Mouse (Mus musculus): ENCODE data around the gene Ppia.
"Not testable (repeated sequence)": the region's sequence is repeated elsewhere in the genome, so short reads cannot be mapped to it uniquely, and the experiment has no call there.

Ppia gene

DNA sequence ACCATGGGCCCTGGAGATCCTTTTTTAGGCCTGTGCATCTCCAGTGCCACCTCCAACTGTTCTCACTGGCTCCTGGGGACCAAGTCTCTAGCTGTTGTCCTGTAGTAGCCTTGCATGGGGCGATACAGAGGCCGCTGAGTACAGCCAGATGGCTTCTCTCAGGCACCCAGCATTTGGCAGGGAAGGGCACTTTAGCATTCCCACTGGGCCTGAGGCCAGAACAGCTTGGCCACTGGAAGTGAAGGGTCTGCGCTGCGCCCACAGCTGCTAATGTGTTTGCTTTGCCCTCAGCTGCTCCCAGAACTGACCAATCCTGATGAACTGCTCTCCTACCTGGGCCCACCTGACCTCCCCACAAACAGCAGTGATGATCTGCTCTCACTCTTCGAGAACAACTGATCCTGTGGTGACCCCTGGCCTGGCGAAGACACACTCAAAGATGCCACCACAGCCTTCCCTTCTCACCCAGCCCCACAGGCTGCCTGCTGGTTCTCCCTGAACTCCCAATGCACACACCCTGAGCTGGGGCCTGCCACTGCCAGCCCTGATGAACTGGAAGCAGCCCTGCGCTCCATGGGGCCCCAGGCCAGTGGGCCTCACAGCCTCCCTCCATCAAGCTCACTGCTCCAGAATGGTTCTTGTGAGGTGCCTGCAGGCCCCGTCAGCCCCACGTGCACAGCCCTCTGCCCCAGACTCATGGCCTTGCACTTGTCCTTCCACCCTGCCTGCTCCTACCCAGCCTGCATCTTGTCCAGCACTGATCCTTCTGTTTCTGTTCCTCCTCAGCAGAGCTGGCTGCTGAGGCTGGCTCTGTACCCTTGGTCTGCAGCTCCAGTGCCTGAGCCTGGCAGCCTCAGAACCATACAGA is 10.3 kb upstream of the Ppia start:
- DNase-seq = no peak

DNA sequence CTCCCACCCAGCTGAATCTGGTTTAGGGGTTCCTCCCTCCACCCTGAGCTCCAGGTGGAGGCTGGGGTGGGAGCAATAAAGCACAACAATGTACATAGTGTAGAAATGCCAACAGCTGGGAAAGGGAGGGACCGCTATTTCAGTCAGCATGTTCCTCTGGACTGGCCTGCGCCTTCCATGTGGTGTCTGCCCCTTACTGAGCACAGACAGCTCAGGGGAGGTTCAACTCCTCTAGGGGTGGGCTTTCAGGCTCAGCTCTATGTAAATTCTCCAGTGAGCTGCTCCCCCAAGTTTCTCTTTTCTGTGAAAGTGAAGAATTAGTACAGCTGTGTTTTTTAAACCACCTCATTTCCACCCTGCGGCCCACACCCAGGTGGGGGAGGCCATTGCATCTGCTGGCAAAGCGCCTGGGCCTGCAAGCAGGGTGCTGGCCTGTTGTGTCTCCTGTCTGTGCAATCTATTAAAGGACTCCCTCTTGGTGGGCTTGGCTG is 9.6 kb upstream of the Ppia start:
- DNase-seq = peak; percentile 67

DNA sequence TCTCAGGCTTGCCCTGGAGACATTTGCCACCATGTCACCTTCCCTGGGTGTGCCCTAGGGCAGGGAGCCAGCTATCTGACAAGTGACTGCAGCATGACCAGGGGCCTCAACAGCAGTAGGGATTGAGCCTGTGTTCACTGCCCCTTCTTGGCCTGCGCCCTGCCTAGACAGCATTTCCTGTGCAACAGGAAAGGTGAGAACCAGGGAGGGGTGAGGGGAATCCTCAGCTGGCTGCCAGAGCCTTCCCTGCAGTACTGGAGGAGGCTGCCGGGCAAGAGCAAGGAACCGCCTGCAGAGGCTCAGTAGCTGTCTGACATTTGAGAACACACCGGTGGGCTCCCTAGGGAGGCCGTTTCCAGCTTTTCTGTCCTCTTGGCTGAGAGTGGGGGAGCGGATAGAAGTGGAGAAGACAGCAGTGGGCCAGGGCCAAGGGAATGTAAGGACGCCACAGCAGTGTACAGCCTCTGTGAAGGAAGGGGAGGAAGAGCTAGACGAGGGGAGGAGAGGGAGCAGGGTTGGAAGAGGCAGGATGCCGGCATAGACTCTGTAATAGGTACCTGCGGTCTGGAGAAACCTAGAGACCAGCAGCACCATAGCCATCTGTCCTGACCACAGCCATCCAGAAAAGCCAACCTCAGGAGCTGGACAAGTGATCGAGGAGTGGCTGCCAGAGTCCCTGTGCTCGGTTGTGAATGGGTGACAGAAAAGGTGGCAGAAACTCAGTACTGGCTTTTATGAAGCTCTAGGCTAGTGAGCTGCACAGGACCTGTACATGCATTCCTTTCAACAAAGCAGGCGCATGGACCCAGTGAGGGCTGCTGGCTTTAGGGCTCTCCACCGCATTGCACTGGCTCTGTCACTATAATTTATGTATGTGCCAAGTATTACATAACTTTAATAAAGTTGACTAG is 8.7 kb upstream of the Ppia start:
- DNase-seq = peak; percentile 81

DNA sequence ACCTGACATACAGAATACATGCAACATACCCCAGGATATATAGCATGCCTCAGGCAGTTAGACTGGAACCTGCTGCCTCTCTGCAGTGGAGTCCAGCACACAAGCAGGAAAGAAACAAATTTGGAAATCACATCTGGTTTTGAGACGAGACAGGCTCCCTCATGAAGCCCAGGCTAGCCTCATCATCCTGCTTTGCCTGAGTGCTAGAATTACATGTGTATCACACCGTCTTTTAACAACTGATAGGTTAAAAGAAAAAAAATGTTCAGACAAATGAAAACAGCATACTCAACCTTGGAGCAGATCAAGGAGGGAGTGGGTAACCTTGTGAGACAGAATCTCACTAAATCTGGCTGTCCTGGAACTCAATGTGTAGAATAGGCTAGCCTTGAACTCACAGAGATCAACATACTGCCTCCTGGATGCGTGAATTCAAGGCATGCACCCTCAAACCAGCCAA is 8.1 kb upstream of the Ppia start:
- DNase-seq = no peak

DNA sequence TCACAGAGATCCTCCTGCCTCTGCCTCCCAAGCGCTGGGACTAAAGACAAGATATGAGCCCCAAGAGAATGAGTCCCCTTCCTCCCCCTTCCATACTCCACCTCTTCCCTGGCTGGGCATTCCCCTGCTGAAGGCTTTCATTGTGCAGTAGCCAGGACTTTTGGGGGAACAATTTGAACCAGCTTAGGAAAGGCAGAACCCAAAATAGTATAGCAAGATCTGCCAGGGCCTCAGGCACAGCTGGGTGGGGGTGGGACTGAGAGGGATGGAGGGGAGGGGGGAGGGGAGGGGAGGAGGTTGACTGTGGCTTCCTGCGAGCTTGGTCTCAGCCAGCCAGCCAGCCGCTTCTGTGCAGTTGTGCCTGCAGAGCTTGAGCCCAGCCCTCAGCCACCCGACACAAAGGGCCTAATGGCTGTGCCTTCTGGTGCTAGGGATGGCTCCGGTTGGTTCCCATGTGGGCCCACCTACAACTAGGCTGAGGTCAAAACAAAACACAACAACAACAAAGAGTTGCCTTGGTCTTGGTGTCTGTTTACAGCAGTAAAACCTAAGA is 5.1 kb upstream of the Ppia start:
- DNase-seq = no peak

DNA sequence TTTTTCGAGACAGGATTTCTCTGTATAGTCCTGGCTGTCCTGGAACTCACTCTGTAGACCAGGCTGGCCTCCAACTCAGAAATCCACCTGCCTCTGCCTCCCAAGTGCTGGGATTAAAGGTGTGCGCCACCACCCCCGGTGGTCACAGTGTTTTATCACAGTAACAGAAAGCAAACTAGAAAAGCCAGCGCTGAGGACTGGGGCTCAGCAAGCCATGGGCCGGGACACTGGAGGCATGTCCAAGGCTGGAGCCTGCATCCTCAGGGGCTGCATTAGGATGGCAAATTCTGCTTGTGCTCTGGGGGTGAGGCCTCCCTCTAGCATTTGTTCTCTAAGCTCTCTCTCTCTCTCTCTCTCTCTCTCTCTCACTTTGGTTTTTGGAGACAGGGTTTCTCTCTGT is 4.5 kb upstream of the Ppia start:
- not testable (repeated sequence) for DNase-seq

DNA sequence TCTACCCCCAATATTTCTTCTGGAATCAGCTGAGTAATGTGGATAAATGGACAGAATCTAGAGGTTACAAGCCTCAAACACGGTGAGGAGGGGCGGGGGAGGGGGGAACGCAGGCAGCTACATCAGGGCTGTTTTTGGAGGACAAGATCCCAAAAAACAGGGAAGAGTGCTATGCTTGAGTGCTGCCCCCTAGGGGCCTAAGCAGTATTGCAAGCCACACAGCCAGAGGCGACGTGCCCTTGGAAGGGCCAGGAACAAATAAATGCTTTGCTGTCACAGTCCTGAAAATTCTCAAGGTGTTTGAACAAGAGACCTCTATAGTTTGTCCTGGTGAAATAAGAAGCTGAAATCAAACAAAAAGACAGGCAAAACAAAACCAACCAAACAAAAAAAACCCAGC is 3.6 kb upstream of the Ppia start:
- DNase-seq = peak; percentile 87

DNA sequence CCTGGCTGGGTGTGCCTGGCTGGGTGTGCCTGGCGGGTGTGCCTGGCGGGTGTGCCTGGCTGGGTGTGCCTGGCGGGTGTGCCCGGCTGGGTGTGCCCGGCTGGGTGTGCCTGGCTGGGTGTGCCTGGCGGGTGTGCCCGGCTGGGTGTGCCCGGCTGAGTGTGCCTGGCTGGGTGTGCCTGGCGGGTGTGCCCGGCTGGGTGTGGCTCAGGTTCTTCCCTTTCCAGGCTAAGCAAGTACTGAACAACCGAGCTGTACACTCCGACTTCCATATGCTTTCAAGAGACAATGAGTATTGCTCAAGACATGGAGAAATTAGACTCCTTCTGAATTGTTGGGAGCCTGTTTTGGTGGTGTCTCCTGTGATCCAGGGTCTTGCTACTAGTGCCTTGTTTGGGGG is 2.0 kb upstream of the Ppia start:
- DNase-seq = no peak

DNA sequence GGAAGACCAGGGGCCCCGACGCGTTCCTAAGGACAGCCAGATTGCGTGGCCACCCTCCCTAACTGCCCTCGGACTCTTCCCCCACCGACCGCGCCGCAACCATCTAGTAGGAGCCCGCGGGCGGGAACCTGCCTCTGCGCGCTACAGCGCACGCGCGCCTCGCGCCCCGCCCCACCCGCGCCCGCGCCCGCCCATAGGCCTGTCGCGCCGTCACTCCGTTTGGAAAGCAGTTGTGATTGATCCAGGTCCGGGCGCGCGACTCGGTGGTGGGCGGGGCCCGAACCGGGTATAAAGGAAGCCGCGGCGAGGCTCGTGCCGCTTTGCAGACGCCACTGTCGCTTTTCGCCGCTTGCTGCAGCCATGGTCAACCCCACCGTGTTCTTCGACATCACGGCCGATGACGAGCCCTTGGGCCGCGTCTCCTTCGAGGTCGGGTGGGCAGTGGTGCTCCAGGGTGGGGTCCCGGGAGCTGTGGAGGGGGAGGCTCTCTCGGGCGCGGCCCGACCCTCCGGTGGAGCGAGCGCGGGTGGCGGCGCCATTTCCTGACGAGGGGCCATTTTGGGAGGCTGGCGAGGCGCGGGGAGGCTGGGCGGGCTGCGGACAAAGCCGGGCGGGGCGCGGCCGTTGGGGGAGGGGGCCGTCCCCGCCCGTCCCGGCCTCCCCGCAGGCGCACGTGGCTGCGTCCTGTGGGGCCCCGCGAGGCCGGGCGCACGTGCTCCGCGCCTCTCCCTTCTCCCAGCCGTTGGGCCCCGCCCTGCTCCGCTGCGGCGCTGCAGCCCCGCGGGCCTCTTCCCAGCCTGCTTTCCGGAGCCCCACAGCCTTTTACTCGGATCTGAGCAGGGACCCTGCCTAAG is 535 bp downstream of the Ppia start:
- peak; percentile 100 for DNase-seq

DNA sequence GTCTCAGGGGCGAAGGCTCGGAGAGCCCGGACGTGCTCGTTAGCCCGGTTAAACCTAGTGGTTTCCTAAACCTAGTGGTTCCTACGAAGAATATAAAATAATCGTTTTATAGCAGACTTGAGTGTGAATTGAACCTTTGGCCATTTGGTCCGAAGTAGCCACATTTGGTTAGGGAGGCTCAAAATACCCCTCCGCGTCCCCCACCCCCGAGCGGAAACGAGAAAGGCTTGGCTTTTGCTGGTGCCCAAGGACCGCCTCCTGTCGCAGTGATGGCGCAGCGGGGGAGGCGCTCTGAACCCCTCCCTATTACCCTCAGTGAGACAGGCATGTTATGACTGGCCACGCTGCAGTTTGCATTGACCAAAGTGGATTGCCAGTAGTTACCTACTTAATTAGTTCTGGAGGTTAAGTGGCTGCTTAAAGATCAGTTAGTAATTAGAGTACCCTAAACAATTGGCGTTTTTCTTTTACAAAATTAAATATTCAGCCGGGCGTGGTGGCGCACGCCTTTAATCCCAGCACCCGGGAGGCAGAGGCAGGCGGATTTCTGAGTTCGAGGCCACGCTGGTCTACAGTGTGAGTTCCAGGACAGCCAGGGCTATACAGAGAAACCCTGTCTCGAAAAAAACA is 1.3 kb downstream of the Ppia start:
- peak; percentile 79 for DNase-seq

DNA sequence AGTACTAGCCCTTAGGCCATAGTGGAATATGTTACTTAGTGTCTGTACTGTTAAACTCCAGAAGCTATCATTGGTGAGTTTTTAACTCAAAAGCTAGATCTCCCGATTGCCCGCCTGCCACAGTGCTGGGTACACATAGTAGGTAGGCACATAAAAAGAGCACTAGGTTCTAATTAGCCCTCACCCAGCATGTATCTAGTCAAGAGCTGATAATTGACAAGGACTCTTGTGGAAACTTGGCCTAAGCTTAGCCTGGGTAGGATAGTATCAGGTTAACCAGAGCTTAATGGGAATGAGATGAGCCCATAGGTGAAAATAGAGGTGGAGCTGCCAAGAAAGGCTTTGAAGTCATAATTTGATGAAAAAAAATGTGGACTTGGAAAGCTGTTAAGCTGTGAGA is 1.8 kb downstream of the Ppia start:
- DNase-seq = no peak

DNA sequence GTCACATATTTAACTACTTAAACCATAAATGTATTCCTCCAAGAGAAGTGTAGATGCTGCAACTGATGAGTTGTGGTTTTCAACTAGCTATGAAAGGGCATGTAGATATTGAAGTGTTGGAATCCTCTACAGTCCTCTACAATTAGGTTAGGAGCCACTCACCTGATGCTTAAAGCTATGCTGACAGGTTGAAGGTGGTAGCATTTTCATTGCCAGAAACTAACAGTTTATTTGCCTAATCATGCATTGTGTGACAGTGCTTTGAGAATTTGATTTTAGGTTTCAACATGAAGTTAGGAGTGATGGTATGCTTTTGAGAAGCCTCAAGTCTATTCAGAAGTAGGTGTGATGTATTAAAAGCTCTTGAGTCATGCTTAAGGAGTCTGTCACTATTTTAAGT is 2.2 kb downstream of the Ppia start:
- no peak for DNase-seq

DNA sequence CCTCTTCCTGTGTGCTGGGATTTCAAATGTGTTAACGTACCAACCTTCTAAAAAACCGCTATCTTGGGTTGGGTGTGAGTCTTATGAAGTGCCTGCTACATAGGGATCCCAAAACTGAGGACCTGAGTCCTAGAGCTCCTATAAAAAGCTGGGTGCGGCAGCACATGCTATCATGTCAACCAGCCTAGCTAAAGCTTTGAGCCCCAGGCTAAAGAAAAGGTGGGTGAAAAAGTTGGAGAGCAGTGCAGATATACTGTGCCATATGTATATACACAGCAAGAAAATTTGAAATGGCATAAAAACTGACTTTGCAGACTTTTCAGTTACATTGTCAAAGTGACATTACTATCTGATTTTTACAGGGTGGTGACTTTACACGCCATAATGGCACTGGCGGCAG is 3.5 kb downstream of the Ppia start:
- no peak for DNase-seq

DNA sequence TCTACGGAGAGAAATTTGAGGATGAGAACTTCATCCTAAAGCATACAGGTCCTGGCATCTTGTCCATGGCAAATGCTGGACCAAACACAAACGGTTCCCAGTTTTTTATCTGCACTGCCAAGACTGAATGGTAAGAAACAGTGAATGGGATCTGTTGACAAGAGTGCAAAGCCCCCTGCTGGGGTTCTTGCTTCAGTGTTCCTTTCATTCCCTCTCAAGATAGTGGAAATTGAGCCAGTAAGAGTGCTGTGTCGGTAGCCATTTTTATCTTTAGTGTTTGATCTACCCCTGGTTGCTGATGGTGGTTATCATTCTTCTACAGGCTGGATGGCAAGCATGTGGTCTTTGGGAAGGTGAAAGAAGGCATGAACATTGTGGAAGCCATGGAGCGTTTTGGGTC is 3.9 kb downstream of the Ppia start:
- DNase-seq = not testable (repeated sequence)

DNA sequence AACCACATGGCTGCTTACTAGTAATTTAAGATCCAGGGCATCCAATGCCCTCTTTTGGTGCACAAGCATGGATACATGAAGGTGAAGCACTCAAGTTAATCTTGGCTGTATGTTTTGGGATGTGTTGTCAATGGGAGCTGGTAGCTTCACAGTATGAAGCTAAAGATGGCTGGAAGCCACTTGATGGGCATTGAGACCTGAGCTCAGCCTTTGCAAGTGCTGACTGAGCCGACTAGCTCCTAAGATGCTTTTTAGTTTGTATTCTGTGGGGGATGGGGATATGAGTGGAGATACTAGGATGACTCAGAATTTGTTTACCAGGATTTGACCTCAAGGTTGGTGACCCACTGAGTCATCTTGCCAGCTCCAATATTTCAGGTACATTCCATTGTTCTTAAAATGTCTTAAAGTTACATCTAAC is 5.0 kb downstream of the Ppia start:
- no peak for DNase-seq

DNA sequence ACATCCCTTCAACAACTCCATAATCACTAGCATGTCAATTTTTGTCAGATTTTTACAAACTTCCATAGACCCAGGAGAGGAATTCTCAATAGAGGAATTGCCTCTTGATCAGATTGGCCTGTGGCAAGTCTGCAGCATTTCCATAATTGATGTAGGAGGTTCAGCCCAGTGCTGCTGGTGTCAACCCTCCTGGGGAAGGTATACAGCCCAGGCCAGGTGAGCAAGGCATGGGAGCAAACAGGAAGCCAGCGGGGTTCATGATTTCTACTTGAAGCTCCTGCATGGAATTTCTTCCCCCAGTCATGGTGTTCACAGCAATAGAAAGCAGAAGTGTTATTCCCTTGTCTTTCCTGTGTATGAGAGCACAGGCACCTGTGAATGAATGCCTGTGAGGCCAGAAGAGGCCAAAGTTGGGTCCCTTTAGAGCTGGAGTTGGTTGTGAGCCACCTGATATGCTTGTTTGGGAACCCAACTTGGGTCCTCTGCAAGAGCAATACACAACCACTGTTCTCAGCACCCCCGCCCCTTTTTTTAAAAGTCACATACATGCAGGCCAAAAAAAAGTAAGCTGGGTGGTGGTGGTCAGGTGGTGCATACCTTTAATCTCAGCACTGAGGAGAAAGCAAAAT is 5.6 kb downstream of the Ppia start:
- no peak for DNase-seq

DNA sequence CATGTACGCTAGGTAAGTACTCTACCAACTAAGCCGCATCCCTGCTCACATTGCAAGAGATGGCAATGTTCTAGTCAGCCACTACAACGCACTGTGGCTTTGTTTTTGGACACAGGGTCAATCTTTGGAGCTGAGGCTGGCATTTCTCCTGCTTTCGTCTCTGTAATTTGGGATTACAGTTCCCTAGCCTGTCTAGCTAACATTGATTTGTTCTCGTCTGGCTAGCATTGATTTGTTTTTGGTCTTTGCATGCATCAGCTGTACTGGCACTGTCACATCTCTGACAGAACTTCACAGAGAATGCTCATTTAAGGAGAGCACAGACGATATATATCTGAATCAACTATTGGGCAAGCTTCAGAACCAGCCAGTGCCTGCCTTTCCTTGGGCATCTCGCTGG is 14.9 kb downstream of the Ppia start:
- no peak for DNase-seq

DNA sequence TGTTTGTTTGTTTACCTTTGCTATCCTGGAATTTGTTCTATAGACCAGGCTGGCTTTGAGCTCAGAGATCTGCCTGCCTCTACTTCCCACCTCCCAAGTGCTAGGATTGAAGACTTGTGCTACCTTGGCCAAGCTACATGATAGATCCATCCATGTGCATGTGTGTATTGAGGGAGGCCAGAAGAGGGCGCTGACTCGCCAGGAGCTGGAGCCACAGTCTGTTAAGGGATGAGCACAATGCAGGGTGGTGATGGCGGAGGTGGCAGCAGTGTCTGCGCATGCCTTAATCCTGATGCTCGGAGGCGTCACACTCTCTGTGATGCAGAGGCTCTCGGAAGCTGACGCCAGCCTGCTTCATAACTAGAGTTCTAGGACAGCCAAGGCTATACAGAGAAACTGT is 21.2 kb downstream of the Ppia start:
- DNase-seq = peak; percentile 53

DNA sequence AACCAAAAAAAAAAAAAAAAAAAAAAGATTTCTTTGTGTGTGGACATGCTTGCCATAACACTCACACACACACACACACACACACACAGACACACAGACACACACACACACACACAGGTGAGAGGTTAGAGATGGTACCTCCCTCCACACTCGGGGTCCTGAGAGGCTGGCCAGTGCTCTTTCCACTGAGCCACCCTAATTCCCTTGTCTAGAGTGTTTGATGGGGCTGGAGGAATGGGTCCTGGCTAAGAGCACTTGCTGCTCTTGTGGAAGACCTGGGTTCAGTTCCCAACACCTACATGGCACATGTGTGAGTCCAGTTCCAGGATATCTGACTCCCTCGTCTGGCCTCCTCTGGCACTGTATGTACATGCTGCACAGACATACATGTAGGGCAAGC is 22.4 kb downstream of the Ppia start:
- DNase-seq = no peak

DNA sequence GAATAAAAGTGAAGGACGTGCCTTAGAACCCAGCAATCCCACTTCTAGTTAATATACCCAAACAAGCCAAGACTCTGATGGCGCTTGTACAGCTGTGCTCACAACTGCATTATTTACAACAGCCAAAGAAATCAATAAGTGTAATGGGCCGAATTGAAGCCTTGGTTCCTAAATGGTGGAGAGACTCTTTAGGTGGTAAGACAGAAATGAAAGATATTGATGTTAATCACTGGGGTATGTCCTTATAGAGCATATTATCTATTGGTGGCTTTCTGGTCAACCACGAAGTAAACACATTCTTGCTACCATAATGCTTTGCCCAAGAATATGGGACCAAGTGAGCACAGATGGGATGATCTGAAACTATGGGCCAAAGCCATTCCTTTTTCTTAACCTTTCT is 24.9 kb downstream of the Ppia start:
- DNase-seq = no peak

DNA sequence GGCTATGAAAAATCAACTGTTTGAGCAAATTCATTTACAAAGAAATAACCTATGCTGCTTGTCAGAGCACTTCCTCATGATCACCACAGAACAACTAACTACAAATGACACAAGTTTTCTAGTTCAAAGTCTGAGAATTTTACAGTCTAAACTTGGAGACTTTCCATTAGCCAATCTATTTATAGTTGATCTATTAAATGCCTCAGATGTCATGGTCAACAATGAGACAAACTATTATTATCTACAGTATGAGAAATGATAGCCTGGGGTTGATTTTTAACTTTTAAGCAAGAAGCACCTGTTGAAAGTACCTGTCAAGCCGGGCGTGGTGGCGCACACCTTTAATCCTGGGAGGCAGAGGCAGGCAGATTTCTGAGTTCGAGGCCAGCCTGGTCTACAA is 27.3 kb downstream of the Ppia start:
- peak; percentile 17 for DNase-seq
